Mouse (Mus musculus): Measurements from ENCODE around the gene Hist1h1a.

GRCm38 (mm10) chr13:23763586-23764323, at the start of gene Hist1h1a:
- TF ChIP-seq CTCF (IDR thresholded peaks at IDR 0.05; ENCODE audit: low read depth, low read length) (no peak), POLR2A (IDR thresholded peaks at IDR 0.05; ENCODE audit: borderline replicate concordance, low read depth, low read length) (0 out of 2 replicates have a peak, but pooled peaks have one; percentile 80)

Data from bone marrow macrophage, adult 2 months (primary cell).